Mouse (Mus musculus) lung, adult 2 months (tissue): ENCODE data around the gene Kat5. TPM values are rescaled to one million over a fixed set of nuclear protein-coding genes. Genes with fewer than 3 reads are reported as not detected.
A peak's percentile ranks its signal among the peaks of the same experiment; 100 is the strongest.

Source experiments
- DNase-seq: peaks from one replicate; pipeline ENCODE4 v3.0.0; 2022
- H3K4me1 ChIP-seq: fragments of 200-500 bp; 2 replicates; pipeline ENCODE4 v1.6.1; 2011; ENCODE audit warnings: low read length; ENCODE audit not compliant: control insufficient read depth, insufficient read depth
- H3K4me3 ChIP-seq: fragments of 200-500 bp; replicated peaks from 2 replicates; pipeline ENCODE3; 2011; ENCODE audit warnings: low read depth, mild to moderate bottlenecking, control low read depth, low read length; ENCODE audit errors: extremely low read depth
- CTCF ChIP-seq: fragments of 200-500 bp; IDR thresholded peaks from 2 replicates; pipeline ENCODE4 v1.5.1; 2011; ENCODE audit warnings: mild to moderate bottlenecking, low read length, control low read depth; ENCODE audit not compliant: insufficient read depth
- POLR2A ChIP-seq: fragments of 200-500 bp; IDR thresholded peaks from 2 replicates; pipeline ENCODE4 v1.6.1; 2011; ENCODE audit warnings: low read depth, mild to moderate bottlenecking, control low read depth, low read length, borderline replicate concordance; ENCODE audit errors: extremely low read depth
- WGBS: fragments of 180-500 bp; shearing (Covaris S2); methylation state at CpG from one replicate; pipeline ENCODE4 v1.1.7; 2018; 5-methylcytosine and 5-hydroxymethylcytosine counted together
- polyA plus RNA-seq: library from polyadenylated mRNA; depleted of rRNA; stranded (reverse); fragments of >200 nt; gene quantifications from 2 replicates; pipeline ENCODE4 v1.2.3, GENCODE M21; 2012; rRNA removed

Gene Kat5
- polyA plus RNA-seq, 1 experiment: 75.7 TPM

GRCm38 (mm10) chr19:5554212-5554611 lies 55.8 kb downstream of the Kat5 start:
- Histone ChIP-seq H3K4me3 (no peak overlapping the region), H3K4me1 (no peaks in the 10 kb centered on the region)
- TF ChIP-seq CTCF: no peak
- DNase-seq: peak; percentile 41
- WGBS: 72% methylated on average over 14 of the region's 14 CpGs

GRCm38 (mm10) chr19:5553802-5554201 lies 56.2 kb downstream of the Kat5 start:
- no peak for TF ChIP-seq POLR2A
- TF ChIP-seq CTCF: no peak
- no peak overlapping the region for H3K4me3 ChIP-seq
- DNase-seq: no peak
- no peaks in the 10 kb centered on the region for H3K4me1 ChIP-seq
- WGBS: 63% methylated on average over 8 of the region's 8 CpGs

Other genes starting within 250 kb of the Kat5 start
- 15.5 and 21.4 TPM in 2 replicates for gene Eif1ad, start 243.5 kb downstream of the Kat5 start, polyA plus RNA-seq
- 68.1 and 94.3 TPM in 2 replicates for gene Banf1, start 243.1 kb downstream of the Kat5 start, polyA plus RNA-seq
- 15.6 and 35.7 TPM in 2 replicates for gene Sart1, start 221.5 kb downstream of the Kat5 start, polyA plus RNA-seq
- gene Tsga10ip, start 207.7 kb downstream of the Kat5 start, polyA plus RNA-seq: not detected in 2 replicates
- gene Drap1, start 185.3 kb downstream of the Kat5 start, polyA plus RNA-seq: 151 and 176 TPM in 2 replicates
- gene AI837181, start 185.1 kb downstream of the Kat5 start, polyA plus RNA-seq: 85.2 and 86.7 TPM in 2 replicates
- gene Fosl1, start 162.7 kb downstream of the Kat5 start, polyA plus RNA-seq: 0.34 and 0.36 TPM in 2 replicates
- 15.8 and 17.0 TPM in 2 replicates for gene Ccdc85b, start 152.3 kb downstream of the Kat5 start, polyA plus RNA-seq
- gene Fibp, start 149.6 kb downstream of the Kat5 start, polyA plus RNA-seq: 129 and 144 TPM in 2 replicates
- gene Ctsw, start 141.7 kb downstream of the Kat5 start, polyA plus RNA-seq: 4.9 and 5.7 TPM in 2 replicates
- gene Efemp2, start 136.3 kb downstream of the Kat5 start, polyA plus RNA-seq: 96.9 and 103 TPM in 2 replicates
- gene Mus81, start 121.8 kb downstream of the Kat5 start, polyA plus RNA-seq: 50.3 and 53.0 TPM in 2 replicates
- gene Cfl1, start 119.8 kb downstream of the Kat5 start, polyA plus RNA-seq: 439 and 568 TPM in 2 replicates
- gene 1700020D05Rik, start 106.5 kb downstream of the Kat5 start, polyA plus RNA-seq: 1.1 and 1.2 TPM in 2 replicates
- 8.8 and 15.6 TPM in 2 replicates for gene Snx32, start 99.7 kb downstream of the Kat5 start, polyA plus RNA-seq
- 2.3 and 11.2 TPM in 2 replicates for gene Ovol1, start 49.6 kb downstream of the Kat5 start, polyA plus RNA-seq
- 14.5 and 15.3 TPM in 2 replicates for gene Ap5b1, start 42.2 kb downstream of the Kat5 start, polyA plus RNA-seq
- 38.6 and 47.6 TPM in 2 replicates for gene Rnaseh2c, start 8.4 kb downstream of the Kat5 start, polyA plus RNA-seq
- 118 and 120 TPM in 2 replicates for gene Rela, start 27.2 kb upstream of the Kat5 start, polyA plus RNA-seq
- gene Sipa1, start 53.5 kb upstream of the Kat5 start, polyA plus RNA-seq: 163 and 214 TPM in 2 replicates
- gene Map3k11, start 78.5 kb upstream of the Kat5 start, polyA plus RNA-seq: 141 and 162 TPM in 2 replicates
- gene Pcnx3, start 78.7 kb upstream of the Kat5 start, polyA plus RNA-seq: 156 and 166 TPM in 2 replicates
- 2.0 and 4.6 TPM in 2 replicates for gene Kcnk7, start 94.1 kb upstream of the Kat5 start, polyA plus RNA-seq
- gene Ehbp1l1, start 116.1 kb upstream of the Kat5 start, polyA plus RNA-seq: 64.4 and 73.8 TPM in 2 replicates
- 231 and 234 TPM in 2 replicates for gene Fam89b, start 119.4 kb upstream of the Kat5 start, polyA plus RNA-seq
- gene Ltbp3, start 130.7 kb upstream of the Kat5 start, polyA plus RNA-seq: 236 and 238 TPM in 2 replicates
- 113 and 116 TPM in 2 replicates for gene Scyl1, start 161.2 kb upstream of the Kat5 start, polyA plus RNA-seq